Mouse (Mus musculus) liver, embryonic 13.5 days (tissue): Measurements from ENCODE around the gene Ago3. TPM values are rescaled to one million over a fixed set of nuclear protein-coding genes. Genes with fewer than 3 reads are reported as not detected.

Experiments used
- ATAC-seq: fragments of 200-750 bp; cut with Nextera tagmentation; 2 replicates; pipeline ENCODE4 v1.8.0; 2017; ENCODE audit warnings: low read depth, mild to moderate bottlenecking, moderate number of reproducible peaks, moderate library complexity
- DNase-seq: peaks from one replicate; pipeline ENCODE4 v3.0.0; 2022
- H3K27ac ChIP-seq: fragments of 300-500 bp; sonication (generic); 2 replicates; pipeline ENCODE4 v1.5.1; 2015; ENCODE audit warnings: moderate library complexity, mild to moderate bottlenecking, inconsistent platforms
- H3K27me3 ChIP-seq: fragments of 300-500 bp; sonication (generic); 2 replicates; pipeline ENCODE4 v1.6.1; 2015; ENCODE audit warnings: mild to moderate bottlenecking, inconsistent platforms
- H3K36me3 ChIP-seq: fragments of 300-500 bp; sonication (generic); 2 replicates; pipeline ENCODE4 v1.6.1; 2015; ENCODE audit warnings: mild to moderate bottlenecking, inconsistent platforms
- H3K4me1 ChIP-seq: fragments of 300-500 bp; sonication (generic); replicated peaks from 2 replicates; pipeline ENCODE4 v1.6.1; 2015; ENCODE audit warnings: inconsistent platforms
- H3K4me2 ChIP-seq: fragments of 300-500 bp; sonication (generic); 2 replicates; pipeline ENCODE4 v1.6.1; 2015; ENCODE audit warnings: inconsistent platforms, mild to moderate bottlenecking, moderate library complexity
- H3K4me3 ChIP-seq: fragments of 300-500 bp; sonication (generic); replicated peaks from 2 replicates; pipeline ENCODE4 v1.5.1; 2015; ENCODE audit warnings: mild to moderate bottlenecking, inconsistent platforms
- H3K9ac ChIP-seq: fragments of 300-500 bp; sonication (generic); 2 replicates; pipeline ENCODE4 v1.6.1; 2015; ENCODE audit warnings: mild to moderate bottlenecking, inconsistent platforms
- H3K9me3 ChIP-seq: fragments of 300-500 bp; sonication (generic); replicated peaks from 2 replicates; pipeline ENCODE4 v1.6.1; 2016; ENCODE audit warnings: inconsistent platforms
- WGBS: fragments of 180-500 bp; shearing (Covaris S2); methylation state at CpG from one replicate; pipeline ENCODE4 v1.1.7; 2015; ENCODE audit not compliant: insufficient replicate concordance; 5-methylcytosine and 5-hydroxymethylcytosine counted together
- polyA plus RNA-seq: library from polyadenylated mRNA; unstranded; fragments of >200 nt; fragmentation: Nextera tagmentation; extraction: Ambion mirVana; gene quantifications from 2 replicates; pipeline ENCODE4 v1.2.1, GENCODE M21; 2015

The Ago3 gene
- polyA plus RNA-seq, 1 experiment from 2014 or later: 5.1 TPM

DNA sequence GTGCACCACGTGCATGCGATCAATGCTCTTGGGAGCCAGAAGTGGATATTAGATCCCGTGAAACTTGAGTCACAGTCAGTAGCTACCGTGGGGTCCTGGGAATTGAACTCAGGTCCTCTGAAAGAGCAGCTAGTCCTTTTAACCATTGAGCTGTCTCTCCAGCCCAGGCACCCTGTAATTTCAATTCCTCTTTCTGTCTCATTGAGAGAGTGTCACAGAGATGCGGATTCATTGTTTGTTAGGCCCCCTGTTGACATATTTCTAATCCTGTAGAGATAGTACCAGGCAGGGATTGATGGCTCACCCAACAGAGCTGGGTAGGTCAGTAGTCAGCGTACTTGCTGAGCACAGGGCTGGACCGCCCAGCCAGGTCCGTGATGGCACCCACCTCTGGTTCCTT, 139.0 kb downstream of the Ago3 start:
- WGBS: 67% methylated on average over 8 of the region's 8 CpGs
- ATAC-seq (no peak), DNase-seq (no peak)
- H3K27ac ChIP-seq: no peak overlapping the region
- no peak overlapping the region for H3K4me2 ChIP-seq
- H3K9me3 ChIP-seq: no peaks in the 10 kb centered on the region
- H3K27me3 ChIP-seq: peaks cover 76% of the 10 kb centered on the region
- no peaks in the 10 kb centered on the region for H3K36me3 ChIP-seq
- H3K4me3 ChIP-seq: no peak overlapping the region
- no peak overlapping the region for H3K9ac ChIP-seq
- peaks cover 11% of the 10 kb centered on the region for H3K4me1 ChIP-seq

GRCm38 (mm10) chr4:126288085-126288666, 141.2 kb downstream of the Ago3 start:
- DNase-seq (no peak), ATAC-seq (no peak)
- Histone ChIP-seq H3K36me3 (no peaks in the 10 kb centered on the region), H3K27ac (no peak overlapping the region), H3K4me3 (no peak overlapping the region; the same call in 1 of the 2 replicates), H3K4me1 (peaks cover 7% of the 10 kb centered on the region), H3K27me3 (peaks cover 83% of the 10 kb centered on the region), H3K9ac (no peak overlapping the region), H3K4me2 (no peak overlapping the region), H3K9me3 (no peaks in the 10 kb centered on the region)
- WGBS: 24% methylated on average over 17 of the region's 17 CpGs

DNA sequence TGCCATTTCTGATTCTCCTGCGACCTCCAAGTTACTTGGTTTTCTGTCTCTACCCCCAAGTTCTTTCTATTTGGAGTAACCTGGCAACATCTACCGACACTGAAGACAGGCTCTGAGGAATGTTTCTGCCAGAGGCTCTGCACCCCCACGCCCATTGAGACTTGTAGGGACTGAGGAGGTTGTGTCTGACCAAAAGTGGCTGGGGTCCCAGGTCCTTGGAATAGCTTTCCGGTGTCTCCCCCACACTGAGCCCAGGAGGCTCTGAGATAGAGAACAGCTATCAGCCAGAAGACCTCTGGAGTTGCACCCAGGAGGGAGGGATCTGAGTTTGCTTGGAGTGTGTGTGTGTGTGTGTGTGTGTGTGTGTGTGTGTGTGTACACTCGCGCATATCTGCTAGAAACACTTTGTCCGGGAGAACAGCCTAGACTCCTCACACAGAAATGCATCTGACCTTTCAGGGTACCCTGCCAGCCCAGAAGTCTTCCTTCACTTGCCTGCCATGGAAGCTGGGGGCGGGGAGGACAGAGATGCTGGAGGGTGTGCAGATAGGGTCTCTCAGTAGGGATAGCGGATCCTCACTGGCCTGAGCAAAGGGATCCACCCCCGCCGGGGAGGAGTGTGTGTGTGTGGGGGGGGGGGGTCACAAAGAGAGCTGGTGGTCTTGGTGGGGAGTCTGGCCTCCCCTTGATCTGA, 141.9 kb downstream of the Ago3 start:
- no peaks in the 10 kb centered on the region for H3K36me3 ChIP-seq
- no peak overlapping the region; the same call in 1 of the 2 replicates for H3K4me2 ChIP-seq
- WGBS: 36% methylated on average over 11 of the region's 11 CpGs
- H3K27me3 ChIP-seq: peaks cover 85% of the 10 kb centered on the region
- H3K9ac ChIP-seq: no peak overlapping the region
- H3K4me1 ChIP-seq: peaks cover 7% of the 10 kb centered on the region
- no peaks in the 10 kb centered on the region for H3K9me3 ChIP-seq
- DNase-seq (no peak), ATAC-seq (no peak)
- no peak overlapping the region for H3K27ac ChIP-seq
- peak overlapping the region; percentile 50; the same call in 1 of the 2 replicates for H3K4me3 ChIP-seq

DNA sequence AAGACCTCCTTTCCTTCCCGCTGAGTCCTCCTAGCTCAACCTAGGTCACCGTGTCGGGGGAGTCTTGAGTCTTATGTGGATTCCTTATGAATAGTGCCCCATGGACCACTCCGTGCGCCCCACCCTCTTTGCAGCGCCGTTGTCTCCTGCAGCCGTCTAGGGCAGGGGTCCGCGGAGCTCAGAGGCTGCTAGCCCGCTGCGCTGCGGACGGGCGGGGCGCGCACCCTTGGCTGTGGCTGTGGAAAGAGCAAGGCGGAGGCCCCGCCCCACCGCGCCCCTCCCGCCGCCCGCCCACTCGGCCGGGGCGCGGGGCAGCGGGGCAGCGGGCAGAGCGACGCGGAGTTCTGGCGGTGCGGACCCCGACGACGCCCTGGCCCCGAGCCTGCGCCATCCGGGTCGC, 142.9 kb downstream of the Ago3 start, which contains the start of gene Col8a2:
Gene Col8a2, plus strand, starts transcription at position 302 of the 400 bp plus-strand sequence.
- no peak within 1 kb of the TSS for H3K27ac ChIP-seq
- H3K4me3 ChIP-seq: peak within 1 kb of the TSS; percentile 50
- H3K4me1 ChIP-seq: peaks cover 7% of the 10 kb centered on the region
- H3K27me3 ChIP-seq: peaks cover 85% of the 10 kb centered on the region
- 0 out of 2 replicates have a peak, but pooled peaks have one; percentile 45 for ATAC-seq
- H3K9ac ChIP-seq: no peak within 1 kb of the TSS
- H3K9me3 ChIP-seq: no peaks in the 10 kb centered on the region
- no peaks in the 10 kb centered on the region for H3K36me3 ChIP-seq
- WGBS: 3% methylated on average over 42 of the region's 42 CpGs
- no peak for DNase-seq
- H3K4me2 ChIP-seq: peak within 1 kb of the TSS; percentile 57

GRCm38 (mm10) chr4:126283582-126283981, 145.8 kb downstream of the Ago3 start:
- no peak overlapping the region for H3K27ac ChIP-seq
- no peaks in the 10 kb centered on the region for H3K9me3 ChIP-seq
- 35% methylated on average over 8 of the region's 8 CpGs for WGBS
- DNase-seq: no peak
- no peak overlapping the region for H3K4me2 ChIP-seq
- H3K4me3 ChIP-seq: no peak overlapping the region
- H3K4me1 ChIP-seq: peaks cover 7% of the 10 kb centered on the region
- H3K27me3 ChIP-seq: peaks cover 59% of the 10 kb centered on the region
- no peaks in the 10 kb centered on the region for H3K36me3 ChIP-seq
- no peak overlapping the region for H3K9ac ChIP-seq
- no peak for ATAC-seq

DNA sequence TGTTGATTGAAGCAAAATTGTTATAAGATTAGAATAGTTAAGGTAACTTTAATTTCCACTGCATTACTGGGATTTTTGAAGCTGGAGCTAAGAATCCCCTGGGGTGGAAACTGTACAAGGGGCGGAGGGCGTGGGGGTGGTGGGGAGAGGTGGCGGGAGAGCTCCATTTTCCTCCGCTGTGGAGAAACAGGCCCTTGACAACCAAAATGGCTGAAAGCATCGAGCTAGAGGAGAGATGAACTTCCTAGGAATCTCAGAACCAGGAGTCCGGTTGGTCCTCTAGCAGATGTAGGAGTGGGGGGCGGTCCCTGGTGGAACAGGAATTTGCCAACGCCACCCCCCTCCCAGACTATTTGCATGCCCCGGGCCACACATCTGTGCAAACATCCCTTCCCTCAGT, 147.7 kb downstream of the Ago3 start:
- Histone ChIP-seq H3K27ac (no peak overlapping the region), H3K36me3 (no peaks in the 10 kb centered on the region), H3K4me3 (no peak overlapping the region), H3K27me3 (peaks cover 40% of the 10 kb centered on the region), H3K4me1 (peaks cover 9% of the 10 kb centered on the region), H3K9ac (no peak overlapping the region), H3K4me2 (no peak overlapping the region), H3K9me3 (no peaks in the 10 kb centered on the region)
- 60% methylated on average over 9 of the region's 9 CpGs for WGBS
- no peak for ATAC-seq
- no peak for DNase-seq

Other genes starting within 250 kb of the Ago3 start
- 98.1 and 121 TPM in 2 replicates for gene Thrap3, start 226.8 kb downstream of the Ago3 start, polyA plus RNA-seq
- 6.6 and 7.3 TPM in 2 replicates for gene Map7d1, start 173.2 kb downstream of the Ago3 start, polyA plus RNA-seq
- gene Trappc3, start 167.2 kb downstream of the Ago3 start, polyA plus RNA-seq: 40.5 and 41.5 TPM in 2 replicates
- 0.99 and 1.2 TPM in 2 replicates for gene Col8a2, start 142.8 kb downstream of the Ago3 start, polyA plus RNA-seq
- 30.4 and 30.9 TPM in 2 replicates for gene Adprhl2, start 107.9 kb downstream of the Ago3 start, polyA plus RNA-seq
- 0.51 and 0.53 TPM in 2 replicates for gene Tekt2, start 103.9 kb downstream of the Ago3 start, polyA plus RNA-seq
- 1.4 TPM in 2 replicates for gene Ago1, start 39.0 kb upstream of the Ago3 start, polyA plus RNA-seq
- 0.14 and 0.17 TPM in 2 replicates for gene Ago4, start 103.9 kb upstream of the Ago3 start, polyA plus RNA-seq
- 48.1 and 52.9 TPM in 2 replicates for gene Clspn, start 127.4 kb upstream of the Ago3 start, polyA plus RNA-seq
- 0.30 and 0.39 TPM in 2 replicates for gene 5730409E04Rik, start 180.3 kb upstream of the Ago3 start, polyA plus RNA-seq
- gene Psmb2, start 248.1 kb upstream of the Ago3 start, polyA plus RNA-seq: 355 and 356 TPM in 2 replicates